Mouse (Mus musculus): ENCODE measurements at regions not wholly inside any gene's neighbourhood (a gene's known extent, or its start where the extent isn't known, plus 50 kb on each side); places are given as distances from the start of the nearest gene placed in this dataset.

DNA sequence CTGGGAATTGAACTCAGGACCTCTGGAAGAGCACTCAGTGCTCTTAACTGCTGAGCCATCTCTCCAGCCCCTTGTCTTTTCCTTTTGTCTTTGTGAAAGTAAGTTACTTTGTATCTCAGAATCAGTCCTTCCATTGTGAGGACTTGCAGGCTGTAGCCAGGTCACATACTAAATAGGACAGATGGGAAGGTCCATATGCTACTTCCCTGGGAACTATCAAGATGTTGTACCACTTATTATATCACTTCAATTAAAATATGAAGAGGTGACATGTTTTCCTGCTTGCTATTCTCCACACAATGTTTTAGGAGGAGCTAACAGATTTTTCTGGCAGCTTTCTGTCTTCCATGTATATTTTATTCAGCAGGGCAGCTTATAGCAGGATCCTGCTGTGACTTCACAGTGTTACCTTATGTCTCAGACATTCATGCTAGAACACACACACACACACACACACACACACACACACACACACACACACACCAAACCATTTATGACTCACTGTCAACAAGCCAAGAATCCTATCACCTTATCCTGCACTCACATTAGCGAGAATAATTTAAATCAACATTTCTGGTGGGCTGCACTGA lies 179.6 kb upstream of the Fermt1 start:
- TF ChIP-seq CTCF (IDR thresholded peaks at IDR 0.05; ENCODE audit: insufficient read depth, low read length) (no peak), POLR2A (IDR thresholded peaks at IDR 0.05; ENCODE audit: borderline replicate concordance, extremely low read depth, low read depth, low read length) (no peak)
